Mouse (Mus musculus): ENCODE measurements around the gene Snrpf. TPM values are rescaled to one million over a fixed set of nuclear protein-coding genes. Genes with fewer than 3 reads are reported as not detected.
A peak's percentile ranks its signal among the peaks of the same experiment; 100 is the strongest.
"Not testable (repeated sequence)": the region's sequence is repeated elsewhere in the genome, so short reads cannot be mapped to it uniquely, and the experiment has no call there.

The Snrpf gene
- polyA plus RNA-seq, 1 experiment from 2014 or later, result 121 TPM

DNA sequence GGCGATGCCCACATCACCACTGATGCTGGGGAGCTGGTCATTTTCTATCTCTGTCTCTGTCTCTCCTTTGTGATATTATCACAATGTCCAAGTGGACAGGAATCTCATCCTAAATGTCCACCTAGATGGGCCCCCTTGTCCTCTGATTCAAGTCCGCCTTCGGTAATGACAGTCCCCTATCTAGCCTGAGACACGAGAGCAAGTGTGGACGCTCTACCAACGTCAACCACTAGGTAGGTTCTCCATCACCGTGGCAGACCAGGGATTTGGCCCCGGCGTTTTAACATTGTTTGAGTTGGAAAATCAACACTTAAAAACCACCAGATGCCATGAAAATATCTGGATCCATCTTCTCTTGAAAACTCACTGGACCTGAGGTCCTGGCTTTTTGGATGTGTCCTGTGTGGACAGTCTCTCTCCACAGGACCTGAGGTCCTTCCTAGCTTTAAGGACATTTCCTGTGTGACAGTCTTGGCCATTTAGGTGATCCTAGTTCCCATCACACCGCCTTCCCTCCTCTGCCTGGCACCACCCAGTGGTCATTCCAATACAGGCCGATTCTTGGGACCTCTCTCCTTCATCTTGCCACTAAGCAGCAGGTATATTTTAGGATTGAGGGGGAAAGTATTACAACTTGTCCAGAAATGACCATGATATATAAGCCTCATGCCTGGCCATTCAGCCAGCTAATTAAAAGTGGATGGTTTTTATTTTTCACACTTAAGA, 21.5 kb downstream of the Snrpf start:
- Histone ChIP-seq H3K4me1 (replicated peaks; ENCODE audit: insufficient read depth, low read length) (no peaks in the 10 kb centered on the region), H3K27me3 (ENCODE audit: insufficient read depth, low read length) (no peaks in the 10 kb centered on the region), H3K9ac (ENCODE audit: low read depth, low read length) (no peak overlapping the region), H3K4me3 (replicated peaks; ENCODE audit: low read depth, low read length) (no peak overlapping the region), H3K9me3 (replicated peaks; ENCODE audit: low read length) (no peaks in the 10 kb centered on the region), H3K27ac (no peak overlapping the region), H3K36me3 (ENCODE audit: insufficient read depth, low read length) (no peaks in the 10 kb centered on the region), H3K4me2 (ENCODE audit: low read length) (no peak overlapping the region)
- ATAC-seq (replicated peaks; ENCODE audit: low FRiP score, low read depth) (no peak), DNase-seq (ENCODE audit: low spot score) (no peak)
- peak; percentile 32; the same call in 1 of the 2 replicates for TF ChIP-seq CTCF (IDR thresholded peaks at IDR 0.05; ENCODE audit: low read depth)
- 90% methylated on average over 11 of the region's 11 CpGs for whole genome bisulfite sequencing

GRCm38 (mm10) chr10:93567066-93567465, 22.4 kb downstream of the Snrpf start:
- WGBS, result 89% methylated on average over 10 of the region's 10 CpGs

DNA sequence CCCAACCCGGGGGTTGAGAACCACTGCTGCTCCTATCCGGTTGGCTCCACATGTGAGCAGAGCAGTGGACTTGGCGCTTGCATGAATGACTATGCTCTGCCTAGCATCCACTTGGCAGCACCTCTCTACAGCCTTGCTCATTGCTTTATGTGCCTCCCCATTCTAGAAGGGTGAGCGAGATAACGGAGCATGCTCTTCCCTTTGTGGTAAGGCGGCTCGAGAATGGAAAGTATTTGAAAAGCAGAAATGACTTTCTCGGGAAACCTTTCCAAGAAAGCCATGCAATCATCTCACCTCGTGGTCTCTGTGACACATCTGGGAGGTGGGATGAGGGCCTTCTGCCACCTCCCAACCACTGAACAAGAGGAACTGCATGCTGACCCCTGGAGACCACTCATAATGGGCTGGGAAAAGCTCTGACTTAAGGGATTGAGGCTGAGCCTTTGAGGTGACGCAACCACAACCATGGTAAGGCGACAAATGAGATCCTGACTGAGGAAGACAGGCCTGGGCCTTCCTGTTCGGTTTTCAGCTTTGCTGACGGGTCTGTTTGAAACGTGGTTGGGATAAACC, 24.9 kb downstream of the Snrpf start:
- no peak for ATAC-seq (replicated peaks; ENCODE audit: low FRiP score, low read depth)
- Histone ChIP-seq H3K4me3 (replicated peaks; ENCODE audit: low read depth, low read length) (no peak overlapping the region), H3K4me2 (ENCODE audit: low read length) (no peak overlapping the region), H3K4me1 (replicated peaks; ENCODE audit: insufficient read depth, low read length) (no peaks in the 10 kb centered on the region), H3K27me3 (ENCODE audit: insufficient read depth, low read length) (no peaks in the 10 kb centered on the region), H3K36me3 (ENCODE audit: insufficient read depth, low read length) (no peaks in the 10 kb centered on the region), H3K9ac (ENCODE audit: low read depth, low read length) (no peak overlapping the region), H3K27ac (no peak overlapping the region), H3K9me3 (replicated peaks; ENCODE audit: low read length) (no peaks in the 10 kb centered on the region)
- DNase-seq (ENCODE audit: low spot score), result no peak
- WGBS, result 85% methylated on average over 14 of the region's 14 CpGs
- no peak for TF ChIP-seq CTCF (IDR thresholded peaks at IDR 0.05; ENCODE audit: low read depth)

More at GRCm38 (mm10) chr10:93567066-93567465, 22.4 kb downstream of the Snrpf start:
- no peaks in the 10 kb centered on the region for H3K36me3 ChIP-seq (ENCODE audit: insufficient read depth, low read length)
- H3K9me3 ChIP-seq (replicated peaks; ENCODE audit: low read length), result no peaks in the 10 kb centered on the region
- ATAC-seq (replicated peaks; ENCODE audit: low FRiP score, low read depth) (no peak), DNase-seq (ENCODE audit: low spot score) (no peak)
- H3K27ac ChIP-seq, result no peak overlapping the region
- no peaks in the 10 kb centered on the region for H3K4me1 ChIP-seq (replicated peaks; ENCODE audit: insufficient read depth, low read length)
- H3K27me3 ChIP-seq (ENCODE audit: insufficient read depth, low read length), result no peaks in the 10 kb centered on the region
- H3K9ac ChIP-seq (ENCODE audit: low read depth, low read length), result no peak overlapping the region
- H3K4me3 ChIP-seq (replicated peaks; ENCODE audit: low read depth, low read length), result no peak overlapping the region
- TF ChIP-seq CTCF (IDR thresholded peaks at IDR 0.05; ENCODE audit: low read depth), result no peak
- H3K4me2 ChIP-seq (ENCODE audit: low read length), result no peak overlapping the region

DNA sequence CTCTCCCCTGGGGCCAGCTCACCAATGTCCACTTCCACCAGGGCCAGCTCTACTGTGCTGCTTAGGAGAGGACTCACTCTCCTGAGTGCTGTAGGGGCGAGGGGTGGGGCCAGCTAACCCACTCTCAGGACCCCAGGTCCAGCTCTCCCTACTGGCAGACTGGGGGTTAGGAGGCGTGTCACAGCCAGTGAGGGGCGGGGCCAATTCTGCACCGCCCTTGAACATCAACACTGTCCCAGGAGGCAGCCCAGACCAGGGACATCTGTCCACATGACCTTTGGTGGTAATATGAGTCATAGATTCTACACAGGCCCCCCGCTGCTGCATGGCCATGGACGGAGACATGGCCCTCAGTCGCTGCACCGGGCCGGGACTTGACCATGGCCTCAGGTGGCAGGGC, 29.7 kb downstream of the Snrpf start:
- 47% methylated on average over 9 of the region's 9 CpGs for WGBS
- H3K4me1 ChIP-seq (replicated peaks; ENCODE audit: insufficient read depth, low read length), result no peaks in the 10 kb centered on the region
- no peaks in the 10 kb centered on the region for H3K9me3 ChIP-seq (replicated peaks; ENCODE audit: low read length)
- no peak overlapping the region for H3K27ac ChIP-seq
- peak; percentile 57 for ATAC-seq (replicated peaks; ENCODE audit: low FRiP score, low read depth)
- H3K9ac ChIP-seq (ENCODE audit: low read depth, low read length), result no peak overlapping the region
- no peak for TF ChIP-seq CTCF (IDR thresholded peaks at IDR 0.05; ENCODE audit: low read depth)
- DNase-seq (ENCODE audit: low spot score), result no peak
- no peak overlapping the region for H3K4me3 ChIP-seq (replicated peaks; ENCODE audit: low read depth, low read length)
- no peaks in the 10 kb centered on the region for H3K27me3 ChIP-seq (ENCODE audit: insufficient read depth, low read length)
- H3K36me3 ChIP-seq (ENCODE audit: insufficient read depth, low read length), result no peaks in the 10 kb centered on the region
- H3K4me2 ChIP-seq (ENCODE audit: low read length), result no peak overlapping the region

- not testable (repeated sequence) for H3K4me3 ChIP-seq (replicated peaks; ENCODE audit: low read depth, low read length); DNase-seq (ENCODE audit: low spot score); H3K36me3 ChIP-seq (ENCODE audit: insufficient read depth, low read length); H3K27ac ChIP-seq; H3K4me2 ChIP-seq (ENCODE audit: low read length); H3K9me3 ChIP-seq (replicated peaks; ENCODE audit: low read length); H3K27me3 ChIP-seq (ENCODE audit: insufficient read depth, low read length); H3K4me1 ChIP-seq (replicated peaks; ENCODE audit: insufficient read depth, low read length); H3K9ac ChIP-seq (ENCODE audit: low read depth, low read length); ATAC-seq (replicated peaks; ENCODE audit: low FRiP score, low read depth)
- WGBS, result 72% methylated on average over 2 of the region's 2 CpGs
Observed at GRCm38 (mm10) chr10:93557971-93558370, 31.5 kb downstream of the Snrpf start.

DNA sequence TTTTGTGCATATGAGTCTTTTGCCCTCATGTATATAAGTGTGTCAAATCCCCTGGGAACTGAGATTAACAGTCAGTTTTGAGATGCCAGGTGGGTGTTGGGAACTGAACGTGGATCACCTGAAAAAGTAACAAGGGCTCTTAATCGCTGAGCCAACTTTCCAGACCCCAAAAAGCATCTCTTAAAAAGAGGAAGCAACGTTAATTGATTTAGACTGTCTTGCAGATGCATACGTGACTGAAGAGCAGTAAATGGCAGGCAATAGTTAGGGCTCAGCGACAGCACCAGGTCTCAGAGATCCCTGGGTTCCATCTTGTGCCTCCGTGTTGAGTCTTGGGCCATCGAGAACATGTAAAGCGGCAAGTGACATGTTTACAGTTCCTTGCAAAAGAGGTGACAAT, 36.9 kb downstream of the Snrpf start:
- Histone ChIP-seq H3K4me2 (ENCODE audit: low read length) (no peak overlapping the region), H3K9me3 (replicated peaks; ENCODE audit: low read length) (no peaks in the 10 kb centered on the region), H3K27me3 (ENCODE audit: insufficient read depth, low read length) (no peaks in the 10 kb centered on the region), H3K27ac (no peak overlapping the region), H3K36me3 (ENCODE audit: insufficient read depth, low read length) (no peaks in the 10 kb centered on the region), H3K9ac (ENCODE audit: low read depth, low read length) (no peak overlapping the region), H3K4me3 (replicated peaks; ENCODE audit: low read depth, low read length) (no peak overlapping the region), H3K4me1 (replicated peaks; ENCODE audit: insufficient read depth, low read length) (no peaks in the 10 kb centered on the region)
- WGBS, result 82% methylated on average over 8 of the region's 8 CpGs
- DNase-seq (ENCODE audit: low spot score) (no peak), ATAC-seq (replicated peaks; ENCODE audit: low FRiP score, low read depth) (no peak)
- no peak for TF ChIP-seq CTCF (IDR thresholded peaks at IDR 0.05; ENCODE audit: low read depth)

All from kidney, postnatal 0 days (tissue).